Mouse (Mus musculus) forebrain, embryonic 14.5 days (tissue): ENCODE data around the gene Pdcd1lg2. TPM values are rescaled to one million over a fixed set of nuclear protein-coding genes. Genes with fewer than 3 reads are reported as not detected.

Experiments
- ATAC-seq: fragments of 200-750 bp; cut with Nextera tagmentation; 2 replicates; pipeline ENCODE4 v1.8.0; 2017; ENCODE audit warnings: mild to moderate bottlenecking, moderate library complexity
- DNase-seq: peaks from one replicate; pipeline ENCODE4 v3.0.0-alpha.2; 2015; ENCODE audit warnings: low spot score
- H3K27ac ChIP-seq: fragments of 300-500 bp; sonication (generic); 2 replicates; pipeline ENCODE4 v1.5.1; 2014; ENCODE audit warnings: low read depth, mild to moderate bottlenecking, control low read depth, low read length, moderate library complexity
- H3K27me3 ChIP-seq: fragments of 300-500 bp; sonication (generic); replicated peaks from 2 replicates; pipeline ENCODE4 v1.6.1; 2014; ENCODE audit warnings: low read length, control low read depth, mixed read lengths; ENCODE audit not compliant: control insufficient read depth, insufficient read depth
- H3K36me3 ChIP-seq: fragments of 300-500 bp; sonication (generic); 2 replicates; pipeline ENCODE4 v1.6.1; 2014; ENCODE audit warnings: low read length, control low read depth; ENCODE audit not compliant: control insufficient read depth, insufficient read depth
- H3K4me1 ChIP-seq: fragments of 300-500 bp; sonication (generic); 2 replicates; pipeline ENCODE4 v1.6.1; 2014; ENCODE audit warnings: antibody characterized with exemption, low read length, control low read depth; ENCODE audit not compliant: control insufficient read depth, insufficient read depth
- H3K4me2 ChIP-seq: fragments of 300-500 bp; sonication (generic); 2 replicates; pipeline ENCODE4 v1.6.1; 2014; ENCODE audit warnings: mild to moderate bottlenecking, control low read depth, low read length
- H3K4me3 ChIP-seq: fragments of 300-500 bp; sonication (generic); 2 replicates; pipeline ENCODE4 v1.5.1; 2014; ENCODE audit warnings: low read depth, low read length, control low read depth
- H3K9ac ChIP-seq: fragments of 300-500 bp; sonication (generic); 2 replicates; pipeline ENCODE4 v1.6.1; 2014; ENCODE audit warnings: mild to moderate bottlenecking, low read length, control low read depth, moderate library complexity
- H3K9me3 ChIP-seq: fragments of 300-500 bp; sonication (generic); replicated peaks from 2 replicates; pipeline ENCODE4 v1.6.1; 2016; ENCODE audit warnings: low read length, control low read depth, mixed read lengths; ENCODE audit not compliant: control insufficient read depth
- WGBS: fragments of 180-500 bp; shearing (Covaris S2); extraction: QIAGEN DNeasy Blood & Tissue Kit; methylation state at CpG from one replicate; pipeline ENCODE4 v1.1.7; 2014; 5-methylcytosine and 5-hydroxymethylcytosine counted together
- polyA plus RNA-seq: library from polyadenylated mRNA; unstranded; fragments of >200 nt; fragmentation: Nextera tagmentation; extraction: Ambion mirVana; gene quantifications from 2 replicates; pipeline ENCODE4 v1.2.1, GENCODE M21; 2014

The Pdcd1lg2 gene
- polyA plus RNA-seq, 1 experiment from 2014 or later, result not detected

GRCm38 (mm10) chr19:29487326-29488072 lies 76.8 kb downstream of the Pdcd1lg2 start:
- Histone ChIP-seq H3K36me3 (no peaks in the 10 kb centered on the region), H3K9me3 (no peaks in the 10 kb centered on the region), H3K27ac (no peak overlapping the region), H3K4me3 (no peak overlapping the region), H3K27me3 (no peaks in the 10 kb centered on the region), H3K4me1 (no peaks in the 10 kb centered on the region), H3K4me2 (no peak overlapping the region), H3K9ac (no peak overlapping the region)
- DNase-seq, result no peak
- 91% methylated on average over 14 of the region's 14 CpGs for WGBS
- no peak for ATAC-seq

- DNase-seq (no peak), ATAC-seq (no peak)
- Histone ChIP-seq H3K4me3 (no peak overlapping the region), H3K27ac (no peak overlapping the region), H3K36me3 (no peaks in the 10 kb centered on the region), H3K4me2 (no peak overlapping the region), H3K9ac (no peak overlapping the region), H3K4me1 (no peaks in the 10 kb centered on the region), H3K9me3 (no peaks in the 10 kb centered on the region), H3K27me3 (no peaks in the 10 kb centered on the region)
- WGBS, result 69% methylated on average over 6 of the region's 6 CpGs
These were observed 77.3 kb downstream of the Pdcd1lg2 start for GRCm38 (mm10) chr19:29488073-29488390.

- H3K9ac ChIP-seq, result no peak overlapping the region
- no peaks in the 10 kb centered on the region for H3K4me1 ChIP-seq
- no peak for DNase-seq
- H3K9me3 ChIP-seq, result no peaks in the 10 kb centered on the region
- ATAC-seq, result no peak
- no peaks in the 10 kb centered on the region for H3K27me3 ChIP-seq
- H3K36me3 ChIP-seq, result no peaks in the 10 kb centered on the region
- no peak overlapping the region for H3K27ac ChIP-seq
- no peak overlapping the region for H3K4me3 ChIP-seq
- WGBS, result 78% methylated on average over 10 of the region's 10 CpGs
- H3K4me2 ChIP-seq, result no peak overlapping the region
These were observed 77.7 kb downstream of the Pdcd1lg2 start for GRCm38 (mm10) chr19:29488420-29488819.

GRCm38 (mm10) chr19:29489785-29490284 lies 79.1 kb downstream of the Pdcd1lg2 start:
- Histone ChIP-seq H3K36me3 (no peaks in the 10 kb centered on the region), H3K9me3 (no peaks in the 10 kb centered on the region), H3K27me3 (no peaks in the 10 kb centered on the region), H3K4me3 (no peak overlapping the region), H3K4me1 (no peaks in the 10 kb centered on the region), H3K27ac (no peak overlapping the region), H3K9ac (no peak overlapping the region), H3K4me2 (no peak overlapping the region)
- DNase-seq (no peak), ATAC-seq (no peak)
- WGBS, result 89% methylated on average over 3 of the region's 3 CpGs

GRCm38 (mm10) chr19:29491467-29491866 lies 80.7 kb downstream of the Pdcd1lg2 start:
- ATAC-seq (no peak), DNase-seq (no peak)
- no peaks in the 10 kb centered on the region for H3K4me1 ChIP-seq
- no peak overlapping the region for H3K4me2 ChIP-seq
- H3K4me3 ChIP-seq, result no peak overlapping the region
- H3K9me3 ChIP-seq, result no peaks in the 10 kb centered on the region
- H3K27me3 ChIP-seq, result no peaks in the 10 kb centered on the region
- H3K27ac ChIP-seq, result no peak overlapping the region
- WGBS, result 84% methylated on average over 9 of the region's 9 CpGs
- no peak overlapping the region for H3K9ac ChIP-seq
- no peaks in the 10 kb centered on the region for H3K36me3 ChIP-seq

GRCm38 (mm10) chr19:29494454-29494853 lies 83.7 kb downstream of the Pdcd1lg2 start:
- DNase-seq (no peak), ATAC-seq (no peak)
- no peaks in the 10 kb centered on the region for H3K4me1 ChIP-seq
- H3K4me2 ChIP-seq, result no peak overlapping the region
- no peak overlapping the region for H3K27ac ChIP-seq
- no peaks in the 10 kb centered on the region for H3K9me3 ChIP-seq
- WGBS, result 72% methylated on average over 4 of the region's 4 CpGs
- H3K36me3 ChIP-seq, result no peaks in the 10 kb centered on the region
- no peaks in the 10 kb centered on the region for H3K27me3 ChIP-seq
- no peak overlapping the region for H3K4me3 ChIP-seq
- H3K9ac ChIP-seq, result no peak overlapping the region

- H3K4me2 ChIP-seq, result no peak overlapping the region
- no peak for DNase-seq
These were observed 85.4 kb downstream of the Pdcd1lg2 start for GRCm38 (mm10) chr19:29496001-29496597.

GRCm38 (mm10) chr19:29496786-29497557 lies 86.3 kb downstream of the Pdcd1lg2 start:
- no peak for ATAC-seq
- Histone ChIP-seq H3K9ac (no peak overlapping the region), H3K9me3 (no peaks in the 10 kb centered on the region), H3K4me1 (no peaks in the 10 kb centered on the region), H3K4me3 (no peak overlapping the region), H3K4me2 (no peak overlapping the region), H3K36me3 (no peaks in the 10 kb centered on the region), H3K27me3 (no peaks in the 10 kb centered on the region), H3K27ac (no peak overlapping the region)
- no peak for DNase-seq
- 78% methylated on average over 7 of the region's 7 CpGs for WGBS

More at GRCm38 (mm10) chr19:29496001-29496597, 85.4 kb downstream of the Pdcd1lg2 start:
- Histone ChIP-seq H3K9me3 (no peaks in the 10 kb centered on the region), H3K9ac (no peak overlapping the region), H3K36me3 (no peaks in the 10 kb centered on the region), H3K4me1 (no peaks in the 10 kb centered on the region), H3K27me3 (no peaks in the 10 kb centered on the region), H3K4me3 (no peak overlapping the region), H3K27ac (no peak overlapping the region)
- 75% methylated on average over 6 of the region's 6 CpGs for WGBS
- no peak for ATAC-seq

- H3K36me3 ChIP-seq, result no peaks in the 10 kb centered on the region
These were observed 87.2 kb downstream of the Pdcd1lg2 start for GRCm38 (mm10) chr19:29497874-29498273.

More at GRCm38 (mm10) chr19:29497874-29498273, 87.2 kb downstream of the Pdcd1lg2 start:
- WGBS, result 90% methylated on average over 7 of the region's 7 CpGs
- H3K9ac ChIP-seq, result no peak overlapping the region
- no peaks in the 10 kb centered on the region for H3K9me3 ChIP-seq
- H3K4me2 ChIP-seq, result no peak overlapping the region
- ATAC-seq, result no peak
- no peaks in the 10 kb centered on the region for H3K27me3 ChIP-seq
- no peak overlapping the region for H3K27ac ChIP-seq
- no peak overlapping the region for H3K4me3 ChIP-seq
- H3K4me1 ChIP-seq, result no peaks in the 10 kb centered on the region
- no peak for DNase-seq
